Mouse (Mus musculus): ENCODE measurements around the gene Abcc4. TPM values are rescaled to one million over a fixed set of nuclear protein-coding genes. Genes with fewer than 3 reads are reported as not detected.

Gene Abcc4
- total and polyA plus RNA-seq, 3 experiments: 10.5 to 25.2 (median 16.2) TPM

GRCm38 (mm10) chr14:118598757-118599156 is 107.3 kb downstream of the Abcc4 start:
- H3K27me3 ChIP-seq (ENCODE audit: insufficient read depth, low read length): no peaks in the 10 kb centered on the region
- H3K4me3 ChIP-seq (ENCODE audit: low read depth, low read length): no peak overlapping the region
- ATAC-seq (ENCODE audit: extremely low read depth, insufficient number of reproducible peaks, low FRiP score, poor library complexity, severe bottlenecking) (no peak), DNase-seq (ENCODE audit: low spot score) (no peak)
- H3K9me3 ChIP-seq (replicated peaks): no peaks in the 10 kb centered on the region
- TF ChIP-seq GATA1 (IDR thresholded peaks at IDR 0.05; ENCODE audit: borderline replicate concordance, low read length): no peak
- TF ChIP-seq GATA2 (IDR thresholded peaks at IDR 0.05; ENCODE audit: borderline replicate concordance, low read depth, low read length): no peak
- TF ChIP-seq CTCF (IDR thresholded peaks at IDR 0.05; ENCODE audit: low read depth, low read length): no peak
- TF ChIP-seq TAL1 (conservative IDR thresholded peaks at IDR 0.05; ENCODE audit: low read depth, low read length): no peak
- TF ChIP-seq POLR2AphosphoS5 (IDR thresholded peaks at IDR 0.05; ENCODE audit: insufficient replicate concordance, low read depth, low read length): no peak
- H3K36me3 ChIP-seq (replicated peaks): peaks cover 91% of the 10 kb centered on the region
- no peaks in the 10 kb centered on the region for H3K4me1 ChIP-seq (ENCODE audit: insufficient read depth, low read depth, low read length)

- DNase-seq (ENCODE audit: low spot score) (no peak), ATAC-seq (ENCODE audit: extremely low read depth, insufficient number of reproducible peaks, low FRiP score, poor library complexity, severe bottlenecking) (no peak)
- H3K9me3 ChIP-seq (replicated peaks): no peaks in the 10 kb centered on the region
Measured at GRCm38 (mm10) chr14:118594463-118594862, 111.6 kb downstream of the Abcc4 start.

GRCm38 (mm10) chr14:118591477-118592403 is 114.3 kb downstream of the Abcc4 start:
- no peaks in the 10 kb centered on the region for H3K4me1 ChIP-seq (ENCODE audit: insufficient read depth, low read depth, low read length)
- TF ChIP-seq CTCF (IDR thresholded peaks at IDR 0.05; ENCODE audit: low read depth, low read length): peak; percentile 60; the same call in 1 of the 2 replicates
- TF ChIP-seq GATA2 (IDR thresholded peaks at IDR 0.05; ENCODE audit: borderline replicate concordance, low read depth, low read length): no peak
- no peak for TF ChIP-seq GATA1 (IDR thresholded peaks at IDR 0.05; ENCODE audit: borderline replicate concordance, low read length)
- TF ChIP-seq POLR2AphosphoS5 (IDR thresholded peaks at IDR 0.05; ENCODE audit: insufficient replicate concordance, low read depth, low read length): no peak
- TF ChIP-seq TAL1 (conservative IDR thresholded peaks at IDR 0.05; ENCODE audit: low read depth, low read length): no peak
- H3K9me3 ChIP-seq (replicated peaks): no peaks in the 10 kb centered on the region
- no peak overlapping the region for H3K4me3 ChIP-seq (ENCODE audit: low read depth, low read length)
- no peak for DNase-seq (ENCODE audit: low spot score)
- no peaks in the 10 kb centered on the region for H3K27me3 ChIP-seq (ENCODE audit: insufficient read depth, low read length)
- peak; percentile 55 for ATAC-seq (ENCODE audit: extremely low read depth, insufficient number of reproducible peaks, low FRiP score, poor library complexity, severe bottlenecking)
- peaks cover 79% of the 10 kb centered on the region for H3K36me3 ChIP-seq (replicated peaks)

More at GRCm38 (mm10) chr14:118594463-118594862, 111.6 kb downstream of the Abcc4 start:
- no peak for TF ChIP-seq CTCF (IDR thresholded peaks at IDR 0.05; ENCODE audit: low read depth, low read length)
- no peak for TF ChIP-seq TAL1 (conservative IDR thresholded peaks at IDR 0.05; ENCODE audit: low read depth, low read length)
- TF ChIP-seq POLR2AphosphoS5 (IDR thresholded peaks at IDR 0.05; ENCODE audit: insufficient replicate concordance, low read depth, low read length): no peak
- no peak for TF ChIP-seq GATA2 (IDR thresholded peaks at IDR 0.05; ENCODE audit: borderline replicate concordance, low read depth, low read length)
- no peak for TF ChIP-seq GATA1 (IDR thresholded peaks at IDR 0.05; ENCODE audit: borderline replicate concordance, low read length)
- peaks cover 94% of the 10 kb centered on the region for H3K36me3 ChIP-seq (replicated peaks)
- no peak overlapping the region for H3K4me3 ChIP-seq (ENCODE audit: low read depth, low read length)
- no peaks in the 10 kb centered on the region for H3K27me3 ChIP-seq (ENCODE audit: insufficient read depth, low read length)
- no peaks in the 10 kb centered on the region for H3K4me1 ChIP-seq (ENCODE audit: insufficient read depth, low read depth, low read length)

GRCm38 (mm10) chr14:118582333-118582941 is 123.6 kb downstream of the Abcc4 start:
- H3K27me3 ChIP-seq (ENCODE audit: insufficient read depth, low read length): no peaks in the 10 kb centered on the region
- H3K4me1 ChIP-seq (ENCODE audit: insufficient read depth, low read depth, low read length): peaks cover 7% of the 10 kb centered on the region; the same call in 1 of the 2 replicates
- no peaks in the 10 kb centered on the region for H3K9me3 ChIP-seq (replicated peaks)
- TF ChIP-seq POLR2AphosphoS5 (IDR thresholded peaks at IDR 0.05; ENCODE audit: insufficient replicate concordance, low read depth, low read length): no peak
- no peak for TF ChIP-seq GATA1 (IDR thresholded peaks at IDR 0.05; ENCODE audit: borderline replicate concordance, low read length)
- TF ChIP-seq TAL1 (conservative IDR thresholded peaks at IDR 0.05; ENCODE audit: low read depth, low read length): no peak
- ATAC-seq (ENCODE audit: extremely low read depth, insufficient number of reproducible peaks, low FRiP score, poor library complexity, severe bottlenecking) (no peak), DNase-seq (ENCODE audit: low spot score) (no peak)
- H3K4me3 ChIP-seq (ENCODE audit: low read depth, low read length): no peak overlapping the region
- peaks cover 54% of the 10 kb centered on the region for H3K36me3 ChIP-seq (replicated peaks)

- ATAC-seq (ENCODE audit: extremely low read depth, insufficient number of reproducible peaks, low FRiP score, poor library complexity, severe bottlenecking) (peak; percentile 12; the same call in 1 of the 2 replicates), DNase-seq (ENCODE audit: low spot score) (peak; percentile 13)
- no peaks in the 10 kb centered on the region for H3K9me3 ChIP-seq (replicated peaks)
- peaks cover 50% of the 10 kb centered on the region for H3K36me3 ChIP-seq (replicated peaks)
- no peak overlapping the region for H3K4me3 ChIP-seq (ENCODE audit: low read depth, low read length)
- H3K4me1 ChIP-seq (ENCODE audit: insufficient read depth, low read depth, low read length): peaks cover 7% of the 10 kb centered on the region; the same call in 1 of the 2 replicates
- H3K27me3 ChIP-seq (ENCODE audit: insufficient read depth, low read length): no peaks in the 10 kb centered on the region
- TF ChIP-seq GATA1 (IDR thresholded peaks at IDR 0.05; ENCODE audit: borderline replicate concordance, low read length): no peak
- no peak for TF ChIP-seq GATA2 (IDR thresholded peaks at IDR 0.05; ENCODE audit: borderline replicate concordance, low read depth, low read length)
- TF ChIP-seq CTCF (IDR thresholded peaks at IDR 0.05; ENCODE audit: low read depth, low read length): no peak
- TF ChIP-seq TAL1 (conservative IDR thresholded peaks at IDR 0.05; ENCODE audit: low read depth, low read length): no peak
- TF ChIP-seq POLR2AphosphoS5 (IDR thresholded peaks at IDR 0.05; ENCODE audit: insufficient replicate concordance, low read depth, low read length): no peak
Measured at GRCm38 (mm10) chr14:118581673-118582072, 124.3 kb downstream of the Abcc4 start.
